Comparison of ENCODE assay signal across 9 mouse cellular contexts in the genomic region with DNA sequence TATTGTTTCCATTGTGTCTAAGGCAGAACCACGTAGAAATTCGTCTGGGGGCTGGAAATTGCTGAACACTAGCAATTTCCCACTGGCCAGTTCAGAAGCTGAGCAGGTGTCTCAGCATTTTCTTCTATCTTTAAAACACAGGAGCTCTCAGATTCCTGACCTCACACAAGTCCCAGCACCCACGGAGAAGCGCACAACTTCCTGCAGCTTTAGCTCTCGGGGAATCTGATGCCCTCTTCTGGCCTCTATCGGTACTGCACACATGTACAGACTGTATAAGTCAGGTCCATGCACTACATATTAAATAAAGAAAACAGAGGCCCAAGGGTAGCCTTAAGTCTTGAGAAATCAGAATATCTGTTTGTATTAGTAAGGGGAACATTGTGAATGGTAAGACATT. TPM values are rescaled to one million over a fixed set of nuclear protein-coding genes. Genes with fewer than 3 reads are reported as not detected.
DNase-seq lines count a peak whose midpoint lies in the region; ATAC-seq and TF ChIP-seq lines count a peak whose summit lies in the region.
"Had no signal": no experiment of that assay in that cellular context is flagged by ENCODE, and none has a peak within 500 bp of the region (broad histone marks: within the 10 kb centered on the region; RNA-seq: fewer than 3 reads in every experiment).

No protein-coding gene starts in this region.

- H3K36me3 ChIP-seq in heart, embryonic 16.5 days (ENCODE audit: control insufficient read depth, insufficient read depth), result no peaks in the 10 kb centered on the region
- no peaks in the 10 kb centered on the region for H3K36me3 ChIP-seq in heart, embryonic 12.5 days
- H3K36me3 ChIP-seq in liver, postnatal 0 days (replicated peaks; ENCODE audit: insufficient read depth, low read length), result no peaks in the 10 kb centered on the region
- H3K36me3 ChIP-seq: embryonic facial prominence, embryonic 13.5 days had no signal

- 65% methylated on average over 6 of the region's 6 CpGs for WGBS in heart, embryonic 16.5 days
- WGBS in heart, embryonic 12.5 days, result 62% methylated on average over 6 of the region's 6 CpGs
- 60% methylated on average over 6 of the region's 6 CpGs for WGBS in liver, postnatal 0 days (ENCODE audit: insufficient replicate concordance)

- no peak overlapping the region for H3K9ac ChIP-seq in heart, embryonic 16.5 days (ENCODE audit: low read length)
- H3K9ac ChIP-seq in heart, embryonic 12.5 days, result no peak overlapping the region
- H3K9ac ChIP-seq in liver, postnatal 0 days (replicated peaks), result no peak overlapping the region
- H3K9ac ChIP-seq: embryonic facial prominence, embryonic 13.5 days had no signal

- 0 out of 2 replicates have a peak overlapping the region, but pooled peaks have one; percentile 20 for H3K27ac ChIP-seq in heart, embryonic 16.5 days (ENCODE audit: low read length)
- no peak overlapping the region for H3K27ac ChIP-seq in heart, embryonic 12.5 days (ENCODE audit: poor library complexity, severe bottlenecking)
- no peak overlapping the region for H3K27ac ChIP-seq in liver, postnatal 0 days (ENCODE audit: low read depth)
- H3K27ac ChIP-seq: embryonic facial prominence, embryonic 13.5 days had no signal

- H3K27me3 ChIP-seq in heart, embryonic 16.5 days (ENCODE audit: control insufficient read depth, insufficient read depth, low read length), result peaks cover 13% of the 10 kb centered on the region
- peaks cover 39% of the 10 kb centered on the region for H3K27me3 ChIP-seq in heart, embryonic 12.5 days (replicated peaks)
- no peaks in the 10 kb centered on the region for H3K27me3 ChIP-seq in liver, postnatal 0 days (ENCODE audit: insufficient read depth, low read length)

- peak; percentile 83 for TF ChIP-seq CTCF in liver, postnatal 0 days (IDR thresholded peaks at IDR 0.05; ENCODE audit: low read depth)

- TF ChIP-seq EP300 in liver, postnatal 0 days (IDR thresholded peaks at IDR 0.05; ENCODE audit: low read depth), result no peak

- peaks cover 6% of the 10 kb centered on the region; the same call in 1 of the 2 replicates for H3K4me1 ChIP-seq in heart, embryonic 16.5 days (ENCODE audit: control insufficient read depth, insufficient read depth, low read length)
- peaks cover 24% of the 10 kb centered on the region for H3K4me1 ChIP-seq in heart, embryonic 12.5 days (replicated peaks)
- no peaks in the 10 kb centered on the region for H3K4me1 ChIP-seq in liver, postnatal 0 days (ENCODE audit: insufficient read depth)

- no peak overlapping the region for H3K4me2 ChIP-seq in heart, embryonic 16.5 days (ENCODE audit: low read depth, low read length)
- no peak overlapping the region for H3K4me2 ChIP-seq in heart, embryonic 12.5 days
- H3K4me2 ChIP-seq in liver, postnatal 0 days (ENCODE audit: low read depth, low read length), result no peak overlapping the region
- H3K4me2 ChIP-seq: embryonic facial prominence, embryonic 13.5 days had no signal

- ATAC-seq in heart, embryonic 16.5 days (replicated peaks; ENCODE audit: extremely low read depth, insufficient read depth, low FRiP score), result no peak
- no peak for ATAC-seq in heart, embryonic 12.5 days (ENCODE audit: insufficient number of reproducible peaks, low FRiP score)
- ATAC-seq in erythroid progenitor cell, adult 5-6 weeks (replicated peaks; ENCODE audit: low FRiP score, poor library complexity, severe bottlenecking), result peak; percentile 66
- peak; percentile 29; the same call in 1 of the 2 replicates for ATAC-seq in liver, postnatal 0 days

- no peak overlapping the region for H3K4me3 ChIP-seq in heart, embryonic 16.5 days (ENCODE audit: low read length)
- no peak overlapping the region for H3K4me3 ChIP-seq in heart, embryonic 12.5 days
- no peak overlapping the region for H3K4me3 ChIP-seq in liver, postnatal 0 days (ENCODE audit: low read depth, low read length)
- H3K4me3 ChIP-seq: embryonic facial prominence, embryonic 13.5 days had no signal

- no peaks in the 10 kb centered on the region; the same call in 1 of the 2 replicates for H3K9me3 ChIP-seq in heart, embryonic 16.5 days (replicated peaks; ENCODE audit: control insufficient read depth, low read length)
- 0 out of 2 replicates have a peak, but pooled peaks cover 2% of the 10 kb centered on the region for H3K9me3 ChIP-seq in heart, embryonic 12.5 days (replicated peaks)
- no peaks in the 10 kb centered on the region for H3K9me3 ChIP-seq in liver, postnatal 0 days (ENCODE audit: low read length)
- H3K9me3 ChIP-seq: embryonic facial prominence, embryonic 13.5 days had no signal

- peak; percentile 77 to 78 for DNase-seq in B cell, adult 2 months
- DNase-seq in ZHBTc4 (ENCODE audit: low read depth, low spot score), result peak; percentile 90
- DNase-seq in liver, postnatal 0 days, result peak; percentile 74
- DNase-seq in spleen, postnatal 10 days (ENCODE audit: low spot score in 2 of 2), result peak; percentile 73 to 87
- no peak for DNase-seq in layer of hippocampus, adult 9-11 months

RNA-seq across cellular contexts. Expression of a gene that starts 30.6 kb away (rescaled TPM):
- 10.1 and 10.9 TPM in 2 replicates for polyA plus RNA-seq in heart, embryonic 16.5 days (2015; fragmentation: Nextera tagmentation; extraction: Ambion mirVana)
- polyA plus RNA-seq in heart, embryonic 12.5 days (2016; fragmentation: Nextera tagmentation; extraction: Ambion mirVana), result 16.1 and 16.6 TPM in 2 replicates
- total RNA-seq in erythroid progenitor cell, adult 5-6 weeks (2015; ENCODE audit: low replicate concordance), result 53.0 and 81.7 TPM in 2 replicates
- total RNA-seq in erythroid progenitor cell, adult 5-6 weeks (2017; ENCODE audit: low replicate concordance), result 37.1 and 56.7 TPM in 2 replicates
- polyA plus RNA-seq in liver, postnatal 0 days (2015; fragmentation: Nextera tagmentation; extraction: Ambion mirVana), result 7.8 and 8.1 TPM in 2 replicates

Comparison
In these comparisons a context has a peak if more than half of its experiments do, and no peak if none do; other contexts are left out.
1. ATAC-seq: peak in erythroid progenitor cell, adult 5-6 weeks (single experiment) and liver, postnatal 0 days (single experiment); none in heart, embryonic 16.5 days (single experiment) and heart, embryonic 12.5 days (single experiment).